Mouse (Mus musculus): ENCODE results near the gene Cdc42ep2. TPM values are rescaled to one million over a fixed set of nuclear protein-coding genes. Genes with fewer than 3 reads are reported as not detected.
"Not testable (repeated sequence)": the region's sequence is repeated elsewhere in the genome, so short reads cannot be mapped to it uniquely, and the experiment has no call there.

Cdc42ep2 gene
- polyA plus RNA-seq, 1 experiment from 2014 or later, result 16.9 TPM

DNA sequence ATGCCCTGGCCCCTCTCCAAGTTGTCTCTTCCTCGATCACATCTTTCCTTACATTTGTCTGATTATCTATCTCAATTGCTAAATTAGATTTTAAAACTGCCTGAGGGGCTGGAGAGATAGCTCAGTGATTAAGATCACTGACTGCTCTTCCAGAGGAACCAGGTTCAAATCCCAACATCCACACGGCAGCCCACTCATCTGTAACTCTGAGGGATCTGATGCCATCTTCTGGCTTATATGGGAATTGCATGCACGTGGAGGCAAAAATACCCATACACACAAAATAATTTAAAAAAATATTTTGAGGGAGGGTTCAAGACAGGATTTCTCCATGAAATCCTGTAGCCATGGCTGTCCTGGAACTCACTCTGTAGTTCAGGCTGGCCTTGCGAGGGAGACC is 38.8 kb downstream of the Cdc42ep2 start:
- H3K27me3 ChIP-seq (ENCODE audit: control insufficient read depth, insufficient read depth, low read length), result no peaks in the 10 kb centered on the region
- H3K4me3 ChIP-seq (replicated peaks; ENCODE audit: low read length), result no peak overlapping the region
- no peak overlapping the region for H3K27ac ChIP-seq
- 0 out of 2 replicates have a peak, but pooled peaks cover 3% of the 10 kb centered on the region for H3K36me3 ChIP-seq (replicated peaks; ENCODE audit: control insufficient read depth, insufficient read depth)
- H3K4me2 ChIP-seq (replicated peaks), result no peak overlapping the region
- H3K9me3 ChIP-seq (ENCODE audit: control insufficient read depth, low read length), result no peaks in the 10 kb centered on the region
- no peak overlapping the region for H3K9ac ChIP-seq
- WGBS, result 58% methylated on average over 4 of the region's 4 CpGs
- peaks cover 10% of the 10 kb centered on the region; the same call in 1 of the 2 replicates for H3K4me1 ChIP-seq (replicated peaks; ENCODE audit: control insufficient read depth, insufficient read depth, low read length)
- ATAC-seq (ENCODE audit: low FRiP score) (no peak), DNase-seq (ENCODE audit: low spot score) (no peak)

DNA sequence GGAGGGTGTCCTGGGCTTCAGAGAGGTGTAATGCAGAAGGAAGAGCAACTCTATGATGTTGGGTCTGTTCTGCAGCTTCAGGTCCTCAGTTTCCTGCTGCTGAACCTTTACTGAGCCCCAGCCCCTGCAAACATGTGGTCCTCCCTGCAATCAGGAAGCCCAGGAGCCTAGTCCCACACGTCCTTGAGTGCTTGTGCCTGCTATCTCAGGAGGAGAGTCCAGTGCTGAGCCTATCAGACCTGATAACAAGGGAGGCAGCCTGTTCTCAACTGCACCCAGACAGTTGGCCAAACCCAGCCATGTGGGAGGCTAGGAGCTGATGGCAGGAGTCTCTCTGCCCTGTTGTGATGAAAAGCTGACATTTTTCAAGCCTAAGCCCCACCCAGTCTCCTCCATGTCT is 40.7 kb downstream of the Cdc42ep2 start:
- Histone ChIP-seq H3K36me3 (replicated peaks; ENCODE audit: control insufficient read depth, insufficient read depth) (no peaks in the 10 kb centered on the region), H3K9me3 (ENCODE audit: control insufficient read depth, low read length) (no peaks in the 10 kb centered on the region), H3K27me3 (ENCODE audit: control insufficient read depth, insufficient read depth, low read length) (no peaks in the 10 kb centered on the region), H3K4me3 (replicated peaks; ENCODE audit: low read length) (no peak overlapping the region), H3K4me1 (replicated peaks; ENCODE audit: control insufficient read depth, insufficient read depth, low read length) (0 out of 2 replicates have a peak, but pooled peaks cover 2% of the 10 kb centered on the region), H3K27ac (no peak overlapping the region), H3K9ac (no peak overlapping the region), H3K4me2 (replicated peaks) (no peak overlapping the region)
- 76% methylated on average over 1 of the region's 1 CpGs for WGBS
- ATAC-seq (ENCODE audit: low FRiP score) (no peak), DNase-seq (ENCODE audit: low spot score) (no peak)

DNA sequence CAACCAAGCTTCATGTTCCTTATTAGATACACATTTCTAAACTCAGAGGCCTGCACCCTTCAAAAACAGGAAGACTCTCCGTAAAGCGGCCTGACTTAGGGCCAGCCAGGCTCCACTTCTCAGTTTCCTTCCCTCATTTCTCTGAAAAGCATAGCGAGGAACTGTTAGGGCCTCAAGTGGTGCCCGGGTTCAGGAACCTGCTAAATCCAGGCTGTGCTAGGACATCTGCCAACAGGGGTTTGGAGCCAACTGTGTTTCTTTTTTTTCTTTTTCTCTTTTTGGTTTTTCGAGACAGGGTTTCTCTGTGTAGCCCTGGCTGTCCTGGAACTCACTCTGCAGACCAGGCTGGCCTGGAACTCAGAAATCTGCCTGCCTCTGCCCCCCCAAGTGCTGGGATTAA is 42.5 kb downstream of the Cdc42ep2 start:
- not testable (repeated sequence) for H3K9me3 ChIP-seq (ENCODE audit: control insufficient read depth, low read length); H3K4me1 ChIP-seq (replicated peaks; ENCODE audit: control insufficient read depth, insufficient read depth, low read length); DNase-seq (ENCODE audit: low spot score); H3K27ac ChIP-seq; H3K27me3 ChIP-seq (ENCODE audit: control insufficient read depth, insufficient read depth, low read length); H3K9ac ChIP-seq; ATAC-seq (ENCODE audit: low FRiP score); H3K36me3 ChIP-seq (replicated peaks; ENCODE audit: control insufficient read depth, insufficient read depth); H3K4me3 ChIP-seq (replicated peaks; ENCODE audit: low read length); H3K4me2 ChIP-seq (replicated peaks)
- 82% methylated on average over 5 of the region's 5 CpGs for WGBS

GRCm38 (mm10) chr19:5881155-5881554 is 43.5 kb downstream of the Cdc42ep2 start:
- WGBS, result 95% methylated on average over 6 of the region's 6 CpGs
- Histone ChIP-seq H3K9me3 (ENCODE audit: control insufficient read depth, low read length) (no peaks in the 10 kb centered on the region), H3K27ac (no peak overlapping the region), H3K4me3 (replicated peaks; ENCODE audit: low read length) (no peak overlapping the region), H3K4me1 (replicated peaks; ENCODE audit: control insufficient read depth, insufficient read depth, low read length) (no peaks in the 10 kb centered on the region), H3K9ac (no peak overlapping the region), H3K36me3 (replicated peaks; ENCODE audit: control insufficient read depth, insufficient read depth) (no peaks in the 10 kb centered on the region), H3K27me3 (ENCODE audit: control insufficient read depth, insufficient read depth, low read length) (no peaks in the 10 kb centered on the region), H3K4me2 (replicated peaks) (no peak overlapping the region)
- ATAC-seq (ENCODE audit: low FRiP score) (no peak), DNase-seq (ENCODE audit: low spot score) (no peak)

DNA sequence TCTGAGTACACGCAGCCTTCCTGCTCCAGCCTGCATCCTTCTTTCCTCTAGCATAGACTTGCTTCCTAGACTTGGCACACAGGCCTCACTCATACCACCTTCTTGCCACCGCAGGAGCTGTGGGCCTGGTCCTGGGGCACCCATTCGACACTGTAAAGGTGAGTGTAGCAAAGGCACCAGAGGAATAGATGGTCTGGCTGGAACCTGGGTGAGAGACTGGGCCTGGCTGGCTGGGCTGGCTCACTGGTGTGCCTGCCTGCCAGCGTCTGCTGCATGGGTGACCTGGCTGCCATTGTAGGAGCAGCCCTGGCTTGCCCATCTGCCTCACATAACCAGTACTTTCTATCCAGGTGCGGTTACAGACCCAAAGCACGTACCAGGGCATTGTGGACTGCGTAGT is 44.9 kb downstream of the Cdc42ep2 start:
- H3K27me3 ChIP-seq (ENCODE audit: control insufficient read depth, insufficient read depth, low read length), result no peaks in the 10 kb centered on the region
- DNase-seq (ENCODE audit: low spot score) (no peak), ATAC-seq (ENCODE audit: low FRiP score) (no peak)
- no peak overlapping the region for H3K4me2 ChIP-seq (replicated peaks)
- WGBS, result 93% methylated on average over 7 of the region's 7 CpGs
- H3K9me3 ChIP-seq (ENCODE audit: control insufficient read depth, low read length), result no peaks in the 10 kb centered on the region
- no peak overlapping the region for H3K9ac ChIP-seq
- peaks cover 4% of the 10 kb centered on the region; the same call in 1 of the 2 replicates for H3K4me1 ChIP-seq (replicated peaks; ENCODE audit: control insufficient read depth, insufficient read depth, low read length)
- H3K27ac ChIP-seq, result no peak overlapping the region
- H3K36me3 ChIP-seq (replicated peaks; ENCODE audit: control insufficient read depth, insufficient read depth), result no peaks in the 10 kb centered on the region
- no peak overlapping the region for H3K4me3 ChIP-seq (replicated peaks; ENCODE audit: low read length)

DNA sequence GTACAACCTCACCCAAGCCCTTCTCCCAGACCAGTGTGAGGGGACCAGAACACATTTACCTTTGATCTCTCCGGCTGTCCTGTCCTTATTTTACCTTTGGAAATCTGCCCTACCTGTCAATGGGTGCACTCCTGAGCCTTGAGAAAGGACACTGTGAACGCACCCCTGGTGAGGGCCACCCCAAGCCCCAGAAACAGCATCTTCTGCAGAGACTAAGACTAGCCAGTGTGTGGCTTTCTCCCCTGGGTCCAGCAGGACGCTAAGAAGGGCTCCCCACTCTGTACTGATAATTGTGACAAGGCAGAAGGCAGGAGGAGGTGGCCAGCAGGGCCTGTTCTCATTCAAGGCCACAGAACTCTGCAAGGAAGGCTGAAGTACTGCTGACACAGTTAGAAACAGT is 45.7 kb downstream of the Cdc42ep2 start:
- Histone ChIP-seq H3K36me3 (replicated peaks; ENCODE audit: control insufficient read depth, insufficient read depth) (no peaks in the 10 kb centered on the region), H3K4me1 (replicated peaks; ENCODE audit: control insufficient read depth, insufficient read depth, low read length) (peaks cover 11% of the 10 kb centered on the region; the same call in 1 of the 2 replicates), H3K27me3 (ENCODE audit: control insufficient read depth, insufficient read depth, low read length) (no peaks in the 10 kb centered on the region), H3K4me3 (replicated peaks; ENCODE audit: low read length) (no peak overlapping the region), H3K4me2 (replicated peaks) (no peak overlapping the region), H3K9ac (no peak overlapping the region), H3K9me3 (ENCODE audit: control insufficient read depth, low read length) (no peaks in the 10 kb centered on the region), H3K27ac (no peak overlapping the region)
- DNase-seq (ENCODE audit: low spot score) (no peak), ATAC-seq (ENCODE audit: low FRiP score) (no peak)
- 74% methylated on average over 3 of the region's 3 CpGs for WGBS

GRCm38 (mm10) chr19:5878362-5878722 is 46.3 kb downstream of the Cdc42ep2 start:
- ATAC-seq (ENCODE audit: low FRiP score) (no peak), DNase-seq (ENCODE audit: low spot score) (no peak)
- Histone ChIP-seq H3K36me3 (replicated peaks; ENCODE audit: control insufficient read depth, insufficient read depth) (no peaks in the 10 kb centered on the region), H3K4me2 (replicated peaks) (no peak overlapping the region), H3K27me3 (ENCODE audit: control insufficient read depth, insufficient read depth, low read length) (no peaks in the 10 kb centered on the region), H3K4me1 (replicated peaks; ENCODE audit: control insufficient read depth, insufficient read depth, low read length) (peaks cover 17% of the 10 kb centered on the region; the same call in 1 of the 2 replicates), H3K9me3 (ENCODE audit: control insufficient read depth, low read length) (no peaks in the 10 kb centered on the region), H3K4me3 (replicated peaks; ENCODE audit: low read length) (no peak overlapping the region), H3K27ac (no peak overlapping the region), H3K9ac (no peak overlapping the region)
- WGBS, result 74% methylated on average over 7 of the region's 7 CpGs

DNA sequence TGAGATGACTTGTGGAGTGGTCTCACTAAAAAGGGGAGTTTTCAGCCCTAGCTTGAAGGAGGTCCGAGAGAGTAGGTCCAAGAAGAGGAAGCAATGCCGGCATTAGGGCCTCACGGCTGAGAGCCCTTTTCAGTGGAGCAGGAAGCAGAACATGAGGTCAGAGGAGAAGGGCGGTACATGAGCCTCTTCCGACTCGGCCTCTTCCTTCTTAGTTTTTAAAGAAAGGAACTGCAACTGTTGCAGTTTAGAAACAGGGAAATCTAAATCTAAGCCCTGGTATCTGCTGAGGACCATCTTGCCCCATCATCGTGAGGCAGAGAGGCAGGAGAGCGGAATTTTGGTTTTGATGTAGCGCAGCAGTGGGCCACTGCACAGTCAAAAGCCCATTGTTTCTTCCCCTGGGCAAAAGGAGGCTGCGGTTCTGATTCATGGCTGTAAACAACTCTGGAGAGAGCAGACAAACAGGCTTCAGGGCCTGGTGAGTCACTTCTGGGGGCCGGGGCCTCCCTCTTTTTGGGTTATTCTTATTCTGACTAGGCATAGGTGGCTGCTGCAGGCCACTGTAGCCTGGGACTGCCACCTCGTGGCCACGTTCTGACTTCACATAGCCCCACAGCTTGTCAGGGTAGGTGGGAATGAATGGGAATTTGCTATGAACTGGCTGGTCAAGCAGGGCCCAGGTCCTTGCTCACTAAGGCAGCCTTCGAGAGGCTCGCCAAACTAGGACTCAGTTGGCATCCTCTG is 46.8 kb downstream of the Cdc42ep2 start, which contains the start of gene Slc25a45:
Slc25a45 (plus strand) TSS at position 191 of the 744 bp plus-strand sequence.
- Histone ChIP-seq H3K9ac (0 out of 2 replicates have a peak within 1 kb of the TSS, but pooled peaks have one; percentile 16), H3K27ac (peak within 1 kb of the TSS; percentile 32; the same call in 1 of the 2 replicates), H3K9me3 (ENCODE audit: control insufficient read depth, low read length) (no peaks in the 10 kb centered on the region), H3K27me3 (ENCODE audit: control insufficient read depth, insufficient read depth, low read length) (no peaks in the 10 kb centered on the region), H3K36me3 (replicated peaks; ENCODE audit: control insufficient read depth, insufficient read depth) (0 out of 2 replicates have a peak, but pooled peaks cover 3% of the 10 kb centered on the region), H3K4me3 (replicated peaks; ENCODE audit: low read length) (0 out of 2 replicates have a peak within 1 kb of the TSS, but pooled peaks have one; percentile 0), H3K4me2 (replicated peaks) (0 out of 2 replicates have a peak within 1 kb of the TSS, but pooled peaks have one; percentile 17), H3K4me1 (replicated peaks; ENCODE audit: control insufficient read depth, insufficient read depth, low read length) (peaks cover 18% of the 10 kb centered on the region; the same call in 1 of the 2 replicates)
- ATAC-seq (ENCODE audit: low FRiP score) (peak; percentile 38; the same call in 1 of the 2 replicates), DNase-seq (ENCODE audit: low spot score) (peak; percentile 73)
- 44% methylated on average over 15 of the region's 15 CpGs for WGBS

- no peaks in the 10 kb centered on the region for H3K9me3 ChIP-seq (ENCODE audit: control insufficient read depth, low read length)
- peaks cover 25% of the 10 kb centered on the region; the same call in 1 of the 2 replicates for H3K4me1 ChIP-seq (replicated peaks; ENCODE audit: control insufficient read depth, insufficient read depth, low read length)
- WGBS, result under 1% methylated on average over 35 of the region's 37 CpGs
- 0 out of 2 replicates have a peak, but pooled peaks cover 5% of the 10 kb centered on the region for H3K36me3 ChIP-seq (replicated peaks; ENCODE audit: control insufficient read depth, insufficient read depth)
- DNase-seq (ENCODE audit: low spot score), result peak; percentile 94
- peak within 1 kb of the TSS; percentile 83 for H3K9ac ChIP-seq
- H3K4me2 ChIP-seq (replicated peaks), result peak within 1 kb of the TSS; percentile 83
- H3K4me3 ChIP-seq (replicated peaks; ENCODE audit: low read length), result peak within 1 kb of the TSS; percentile 76
- peak within 1 kb of the TSS; percentile 80 for H3K27ac ChIP-seq
- peak; percentile 90 for ATAC-seq (ENCODE audit: low FRiP score)
- no peaks in the 10 kb centered on the region for H3K27me3 ChIP-seq (ENCODE audit: control insufficient read depth, insufficient read depth, low read length)
Observed at GRCm38 (mm10) chr19:5874969-5875480, 49.6 kb downstream of the Cdc42ep2 start, which contains the start of gene Frmd8. TSS of gene Frmd8 (minus strand) at chr19:5875274.

All from hindbrain, embryonic 14.5 days (tissue).